Mouse (Mus musculus) liver, adult (tissue): Measurements from ENCODE around the gene Gm43191.

Experiments
- GATA4 ChIP-seq: IDR thresholded peaks from 2 replicates; pipeline ENCODE4 v1.6.1; 2014; ENCODE audit warnings: mild to moderate bottlenecking, low read length; ENCODE audit not compliant: insufficient replicate concordance

The Gm43191 gene

GRCm38 (mm10) chr3:116681160-116681559 lies at the start of gene Gm43191:
Gene Gm43191, minus strand, starts transcription at chr3:116681260.
- TF ChIP-seq GATA4, result no peak

GRCm38 (mm10) chr3:116729483-116730174 lies 48.6 kb upstream of the Gm43191 start:
- TF ChIP-seq GATA4, result no peak

GRCm38 (mm10) chr3:116726807-116727206 lies 45.7 kb upstream of the Gm43191 start:
- no peak for TF ChIP-seq GATA4

GRCm38 (mm10) chr3:116723496-116724481 lies 42.7 kb upstream of the Gm43191 start:
- no peak for TF ChIP-seq GATA4

GRCm38 (mm10) chr3:116722980-116723379 lies 41.9 kb upstream of the Gm43191 start:
- no peak for TF ChIP-seq GATA4

GRCm38 (mm10) chr3:116718951-116719350 lies 37.9 kb upstream of the Gm43191 start:
- TF ChIP-seq GATA4, result no peak

- no peak for TF ChIP-seq GATA4
Measured at GRCm38 (mm10) chr3:116713031-116713430, 32.0 kb upstream of the Gm43191 start.

- no peak for TF ChIP-seq GATA4
Measured at GRCm38 (mm10) chr3:116712436-116712881, 31.4 kb upstream of the Gm43191 start, which contains the start of gene Slc35a3. Gene Slc35a3, minus strand, starts transcription at chr3:116712831.

GRCm38 (mm10) chr3:116711624-116712435 lies 30.8 kb upstream of the Gm43191 start:
- TF ChIP-seq GATA4, result no peak

- TF ChIP-seq GATA4, result no peak
Measured at GRCm38 (mm10) chr3:116710941-116711340, 29.9 kb upstream of the Gm43191 start.

GRCm38 (mm10) chr3:116705637-116706204 lies 24.7 kb upstream of the Gm43191 start:
- no peak for TF ChIP-seq GATA4

GRCm38 (mm10) chr3:116703835-116704234 lies 22.8 kb upstream of the Gm43191 start:
- no peak for TF ChIP-seq GATA4

- TF ChIP-seq GATA4, result no peak
Measured at GRCm38 (mm10) chr3:116702647-116703272, 21.7 kb upstream of the Gm43191 start.

- no peak for TF ChIP-seq GATA4
Measured at GRCm38 (mm10) chr3:116701601-116702000, 20.5 kb upstream of the Gm43191 start.
